Mouse (Mus musculus) G1E (cell line): ENCODE measurements at regions not wholly inside any gene's neighbourhood (a gene's known extent, or its start where the extent isn't known, plus 50 kb on each side); places are given as distances from the start of the nearest gene placed in this dataset.

Experiments
- CTCF ChIP-seq: IDR thresholded peaks from 2 replicates; pipeline ENCODE4 v1.5.1; 2012; ENCODE audit warnings: low read depth, low read length, inconsistent platforms, mixed read lengths
- GATA1 ChIP-seq: IDR thresholded peaks from 2 replicates; pipeline ENCODE4 v1.6.1; 2012; ENCODE audit warnings: borderline replicate concordance, low read length, inconsistent platforms, mixed read lengths
- POLR2AphosphoS5 ChIP-seq: IDR thresholded peaks from 2 replicates; pipeline ENCODE4 v1.6.1; 2012; ENCODE audit warnings: low read depth, low read length, inconsistent platforms; ENCODE audit not compliant: insufficient replicate concordance
- TAL1 ChIP-seq: conservative IDR thresholded peaks from 2 replicates; pipeline ENCODE4 v1.6.1; 2012; ENCODE audit warnings: low read depth, low read length, inconsistent platforms, mixed read lengths

DNA sequence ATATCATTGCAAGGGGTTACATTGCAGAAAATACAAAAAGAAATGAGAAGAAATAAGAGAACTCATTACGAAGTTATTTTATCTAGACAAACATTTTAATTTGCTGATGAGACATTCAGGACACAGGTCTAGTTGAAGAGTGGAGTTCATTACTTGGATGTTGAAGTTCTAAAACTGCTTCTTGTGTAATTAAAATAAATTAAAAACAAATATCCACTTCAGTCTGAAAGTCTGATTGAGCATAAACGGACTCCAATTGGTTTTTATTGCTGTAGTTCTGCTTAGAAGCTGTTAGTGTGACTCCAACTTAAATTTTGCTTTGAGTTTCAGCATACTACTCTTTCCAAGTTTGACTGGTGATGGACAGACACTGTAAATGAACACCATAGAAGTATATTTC, 238.3 kb downstream of the Mef2c start:
- TF ChIP-seq CTCF, result no peak
- TF ChIP-seq GATA1, result no peak
- no peak for TF ChIP-seq TAL1
- TF ChIP-seq POLR2AphosphoS5, result no peak
